Mouse (Mus musculus) lung, embryonic 15.5 days (tissue): ENCODE measurements around the gene Heca. TPM values are rescaled to one million over a fixed set of nuclear protein-coding genes. Genes with fewer than 3 reads are reported as not detected.
"Not testable (repeated sequence)": the region's sequence is repeated elsewhere in the genome, so short reads cannot be mapped to it uniquely, and the experiment has no call there.

Source experiments
- ATAC-seq: fragments of 200-750 bp; cut with Nextera tagmentation; 2 replicates; pipeline ENCODE4 v1.8.0; 2017; ENCODE audit warnings: moderate number of reproducible peaks, borderline replicate concordance; ENCODE audit not compliant: low FRiP score, low TSS enrichment; ENCODE audit errors: extremely low read depth
- H3K27ac ChIP-seq: fragments of 300-500 bp; sonication (generic); 2 replicates; pipeline ENCODE4 v1.5.1; 2015; ENCODE audit warnings: moderate library complexity, mild to moderate bottlenecking, inconsistent platforms
- H3K27me3 ChIP-seq: fragments of 300-500 bp; sonication (generic); 2 replicates; pipeline ENCODE4 v1.6.1; 2015; ENCODE audit warnings: inconsistent platforms
- H3K36me3 ChIP-seq: fragments of 300-500 bp; sonication (generic); 2 replicates; pipeline ENCODE4 v1.6.1; 2015; ENCODE audit warnings: inconsistent platforms
- H3K4me1 ChIP-seq: fragments of 300-500 bp; sonication (generic); 2 replicates; pipeline ENCODE4 v1.6.1; 2015; ENCODE audit warnings: inconsistent platforms
- H3K4me2 ChIP-seq: fragments of 300-500 bp; sonication (generic); 2 replicates; pipeline ENCODE4 v1.6.1; 2015; ENCODE audit warnings: inconsistent platforms, mild to moderate bottlenecking, moderate library complexity
- H3K4me3 ChIP-seq: fragments of 300-500 bp; sonication (generic); 2 replicates; pipeline ENCODE4 v1.5.1; 2015; ENCODE audit warnings: mild to moderate bottlenecking, inconsistent platforms
- H3K9ac ChIP-seq: fragments of 300-500 bp; sonication (generic); 2 replicates; pipeline ENCODE4 v1.6.1; 2015; ENCODE audit warnings: inconsistent platforms
- H3K9me3 ChIP-seq: fragments of 300-500 bp; sonication (generic); 2 replicates; pipeline ENCODE4 v1.6.1; 2016; ENCODE audit warnings: inconsistent platforms
- WGBS: fragments of 180-500 bp; shearing (Covaris S2); methylation state at CpG from one replicate; pipeline ENCODE4 v1.1.7; 2015; 5-methylcytosine and 5-hydroxymethylcytosine counted together
- polyA plus RNA-seq: library from polyadenylated mRNA; unstranded; fragments of >200 nt; fragmentation: Nextera tagmentation; extraction: Ambion mirVana; gene quantifications from 2 replicates; pipeline ENCODE4 v1.2.1, GENCODE M21; 2015

Gene Heca
- polyA plus RNA-seq, 1 experiment from 2014 or later, result 4.7 TPM

GRCm38 (mm10) chr10:17820422-17820821, 127.4 kb downstream of the Heca start:
- H3K4me1 ChIP-seq, H3K27me3 ChIP-seq, H3K36me3 ChIP-seq, H3K27ac ChIP-seq, ATAC-seq, H3K4me3 ChIP-seq, H3K9me3 ChIP-seq, H3K9ac ChIP-seq, H3K4me2 ChIP-seq: not testable (repeated sequence)
- whole genome bisulfite sequencing, result 92% methylated on average over 7 of the region's 7 CpGs

Other genes with a start within 250 kb of the Heca start
- 32.5 and 32.8 TPM in 2 replicates for gene Cited2, start 224.8 kb downstream of the Heca start, polyA plus RNA-seq
- 1.1 and 1.3 TPM in 2 replicates for gene Txlnb, start 151.8 kb downstream of the Heca start, polyA plus RNA-seq
- 127 and 136 TPM in 2 replicates for gene Abracl, start 75.2 kb upstream of the Heca start, polyA plus RNA-seq
- gene Reps1, start 107.8 kb upstream of the Heca start, polyA plus RNA-seq, result 21.2 and 21.9 TPM in 2 replicates